Mouse (Mus musculus): ENCODE data around the gene Egfem1.

The Egfem1 gene

DNA sequence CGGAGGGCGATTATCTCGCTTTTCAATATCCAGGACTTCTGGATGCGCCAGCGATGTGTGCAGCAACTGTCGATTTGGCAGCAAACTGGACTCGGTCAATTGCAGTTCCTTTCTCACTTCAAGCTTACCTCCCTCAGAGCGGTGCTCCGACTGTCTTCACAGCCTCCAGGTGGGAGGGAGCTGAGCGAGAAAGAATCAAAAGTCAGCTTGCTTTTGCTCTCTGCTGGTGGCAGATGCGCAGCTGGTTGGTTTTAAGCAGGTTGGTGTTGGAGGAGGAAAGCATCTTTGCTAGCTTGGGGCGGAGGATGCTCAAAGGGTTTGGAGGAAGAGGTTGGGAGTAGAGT is at the start of gene Egfem1:
Gene Egfem1 (plus strand): TSS at position 72 of the 344 bp plus-strand sequence.
- no peak for DNase-seq

- no peak for DNase-seq
These were observed 48.7 kb upstream of the Egfem1 start for GRCm38 (mm10) chr3:29033107-29033506.

- peak; percentile 7 for DNase-seq
These were observed 45.7 kb upstream of the Egfem1 start for GRCm38 (mm10) chr3:29036146-29036545.

DNA sequence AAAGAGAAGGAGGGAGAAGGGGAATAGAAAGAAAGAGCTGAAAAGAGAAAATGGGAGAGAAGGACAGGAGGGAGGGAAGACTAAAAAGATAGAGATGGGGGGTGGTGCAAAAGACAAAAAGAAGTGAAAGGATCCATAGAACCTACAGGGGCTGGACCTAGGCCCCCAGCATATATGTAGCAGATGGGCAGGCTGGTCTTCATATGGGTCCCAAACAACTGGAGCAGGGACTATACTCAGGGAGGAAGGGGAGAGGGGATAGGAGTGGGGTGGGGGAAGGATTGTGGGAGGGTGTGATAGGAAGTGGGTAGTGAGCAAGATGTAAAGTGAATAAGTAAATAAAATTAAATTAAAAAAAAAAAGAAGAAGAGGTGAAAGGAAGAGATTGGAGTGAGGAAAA is 45.2 kb upstream of the Egfem1 start:
- DNase-seq, result no peak

- no peak for DNase-seq
These were observed 41.8 kb upstream of the Egfem1 start for GRCm38 (mm10) chr3:29040064-29040463.

GRCm38 (mm10) chr3:29046281-29046680 is 35.5 kb upstream of the Egfem1 start:
- DNase-seq, result no peak

GRCm38 (mm10) chr3:29047273-29047932 is 34.4 kb upstream of the Egfem1 start:
- DNase-seq, result no peak

GRCm38 (mm10) chr3:29063156-29063555 is 18.7 kb upstream of the Egfem1 start:
- no peak for DNase-seq

- no peak for DNase-seq
These were observed 13.3 kb upstream of the Egfem1 start for GRCm38 (mm10) chr3:29068428-29069098.

DNA sequence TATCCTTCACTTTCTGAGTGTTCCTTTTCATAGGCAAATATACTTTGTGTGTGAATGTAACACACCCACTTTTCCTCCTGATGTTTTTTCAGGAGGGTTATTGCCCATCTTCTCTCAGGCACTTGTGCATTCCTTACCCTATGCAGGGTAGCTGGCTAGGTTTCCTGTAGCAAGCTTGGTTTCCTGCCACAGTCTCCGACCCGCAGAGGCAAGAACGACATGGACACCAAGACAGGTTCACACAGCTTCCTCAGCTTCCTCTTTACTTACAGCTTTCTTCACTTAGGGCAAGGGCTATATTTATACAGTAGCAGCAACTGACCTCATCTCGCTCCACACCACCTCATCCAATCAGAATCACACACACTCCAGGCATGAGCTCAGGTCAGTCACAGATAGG is 10.5 kb upstream of the Egfem1 start:
- DNase-seq, result no peak

GRCm38 (mm10) chr3:29081517-29081916 is 306 bp upstream of the Egfem1 start:
- no peak for DNase-seq

- DNase-seq, result peak; percentile 40
These were observed 623 bp downstream of the Egfem1 start for GRCm38 (mm10) chr3:29082296-29082995.

DNA sequence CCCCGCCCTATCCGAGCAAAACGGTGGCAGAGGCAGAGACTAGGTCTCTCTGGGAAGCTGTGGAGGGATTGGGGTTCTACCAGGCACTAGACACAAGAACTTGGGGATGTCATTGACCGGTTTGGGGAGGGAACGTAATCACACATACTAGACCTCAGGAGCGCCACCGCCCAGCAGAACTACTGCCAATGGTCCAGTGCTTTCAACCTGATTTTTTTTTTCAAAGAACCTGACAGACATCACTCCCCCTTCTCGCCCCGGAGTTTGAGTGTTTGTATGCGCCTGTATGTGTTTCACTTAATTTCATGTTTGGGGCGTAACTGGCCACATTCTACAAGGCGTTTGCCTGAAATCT is 1.1 kb downstream of the Egfem1 start:
- no peak for DNase-seq

- DNase-seq, result no peak
These were observed 16.6 kb downstream of the Egfem1 start for GRCm38 (mm10) chr3:29098467-29098866.

GRCm38 (mm10) chr3:29106016-29106723 is 24.3 kb downstream of the Egfem1 start:
- no peak for DNase-seq

GRCm38 (mm10) chr3:29107134-29107533 is 25.3 kb downstream of the Egfem1 start:
- DNase-seq, result no peak

- peak; percentile 9 for DNase-seq
These were observed 28.5 kb downstream of the Egfem1 start for GRCm38 (mm10) chr3:29110321-29110720.

DNA sequence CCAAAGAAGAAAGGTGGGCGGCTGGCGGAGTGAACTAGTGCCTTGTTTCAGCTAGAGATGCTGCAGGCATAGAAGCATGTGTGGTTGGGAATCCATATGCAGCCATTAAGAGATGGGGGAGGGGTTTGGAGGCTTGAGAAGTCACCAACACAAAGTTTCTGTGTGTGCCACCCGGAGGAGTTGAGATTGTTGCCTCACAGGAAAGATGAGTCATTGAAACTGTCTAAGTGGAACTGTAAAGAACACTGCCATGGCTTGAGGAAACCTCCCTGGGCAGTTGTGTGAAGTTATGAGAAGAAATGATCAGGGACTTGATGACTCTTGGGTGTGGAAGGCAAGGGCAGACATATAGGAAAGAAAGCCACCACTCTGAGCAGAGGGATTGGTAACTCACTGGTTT is 32.7 kb downstream of the Egfem1 start:
- DNase-seq, result no peak

DNA sequence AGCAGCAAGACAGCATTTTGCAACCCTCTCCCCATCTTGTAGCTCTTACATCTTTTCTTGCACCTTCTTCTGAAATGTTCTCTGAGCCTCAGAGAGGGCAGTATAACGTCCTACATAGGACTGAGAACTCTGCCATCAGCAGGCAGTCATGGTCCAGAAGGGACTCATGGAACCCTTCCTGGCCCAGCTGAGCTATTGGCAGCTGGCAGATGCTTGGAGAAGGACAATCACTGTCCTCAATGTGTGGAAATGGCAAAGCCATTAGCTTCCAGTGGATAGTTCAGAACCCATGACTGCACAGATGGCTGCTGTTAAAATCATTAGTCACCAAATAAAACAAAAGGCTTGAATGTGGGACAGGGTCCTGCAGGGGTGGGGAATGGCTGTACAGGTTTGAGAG is 35.6 kb downstream of the Egfem1 start:
- no peak for DNase-seq

- no peak for DNase-seq
These were observed 40.7 kb downstream of the Egfem1 start for GRCm38 (mm10) chr3:29122556-29122955.

DNA sequence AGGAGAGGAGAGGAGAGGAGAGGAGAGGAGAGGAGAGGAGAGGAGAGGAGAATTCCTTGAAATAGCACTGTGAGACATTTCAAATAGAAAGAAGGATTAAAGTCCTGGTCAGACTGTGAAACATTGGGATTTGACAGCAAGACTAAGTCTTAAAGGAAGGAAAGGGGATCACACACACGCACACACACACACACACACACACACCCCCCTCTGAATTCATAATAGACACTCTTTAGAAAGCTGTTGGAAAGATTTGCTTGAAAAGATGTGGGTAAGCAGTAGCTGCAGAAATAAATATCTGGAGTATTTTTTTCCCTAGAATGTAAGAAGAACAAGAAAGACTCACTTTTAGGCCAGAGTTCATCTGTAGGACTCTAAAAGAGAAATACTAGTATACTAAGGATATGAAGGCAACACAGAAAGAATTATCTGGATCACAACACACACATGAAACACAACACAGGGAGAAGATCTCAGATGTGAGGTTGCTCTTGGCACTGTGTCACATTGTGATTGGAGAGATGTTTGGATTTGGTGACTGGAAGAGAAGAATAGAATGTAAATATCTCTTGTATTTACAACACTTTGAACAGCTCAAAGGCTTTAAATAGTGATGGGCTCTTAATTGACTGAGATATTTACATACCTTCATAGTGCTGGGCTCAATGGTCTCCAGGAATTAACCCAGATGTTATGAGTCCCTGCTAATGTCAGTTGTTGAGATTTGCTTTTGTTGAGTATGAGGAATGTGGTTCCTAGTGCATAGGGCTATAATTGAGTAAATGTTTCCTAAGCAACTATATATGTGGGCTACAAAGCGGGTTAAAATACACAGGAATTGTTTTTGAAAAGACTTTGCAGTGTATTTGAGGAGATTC is 50.5 kb downstream of the Egfem1 start:
- no peak for DNase-seq

GRCm38 (mm10) chr3:29134509-29134908 is 52.7 kb downstream of the Egfem1 start:
- no peak for DNase-seq
